Comparison of ENCODE assay signal across 7 mouse cellular contexts in the genomic region with DNA sequence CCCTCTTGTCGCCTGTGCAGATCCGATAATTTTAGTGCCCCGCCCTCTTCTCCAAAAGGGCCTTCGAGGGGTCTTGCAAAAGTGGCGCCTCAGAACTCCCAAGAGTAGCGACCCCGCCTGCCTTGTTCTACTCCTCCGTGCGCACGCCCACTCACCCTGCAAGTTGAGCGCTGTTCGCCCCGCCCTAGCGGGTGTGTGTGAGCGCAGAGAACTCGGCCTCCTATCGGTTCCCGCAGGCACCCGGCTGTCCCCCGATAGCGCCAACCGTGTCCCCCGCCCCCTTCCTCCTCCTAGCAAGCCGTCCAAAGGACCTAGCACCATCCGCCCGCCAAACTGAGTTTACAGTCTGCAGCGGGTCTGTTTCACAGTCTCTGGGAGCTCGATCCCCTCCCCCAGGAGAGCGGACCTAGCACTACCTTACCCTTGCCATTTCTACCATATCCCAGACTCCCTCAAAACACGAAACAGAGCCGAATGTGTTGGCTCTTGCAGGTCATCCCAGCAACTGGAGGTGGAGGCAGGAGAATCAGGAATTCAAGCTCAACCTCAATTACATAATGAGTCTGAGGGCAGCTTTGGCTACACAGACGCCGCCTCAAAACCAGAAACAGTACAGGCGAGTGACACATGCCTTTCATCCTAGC. TPM values are rescaled to one million over a fixed set of nuclear protein-coding genes. Genes with fewer than 3 reads are reported as not detected.
DNase-seq lines count a peak whose midpoint lies in the region; ATAC-seq lines count a peak whose summit lies in the region.

No protein-coding gene starts in this region.

- peak; percentile 87 for ATAC-seq in inflammation-experienced regulatory T-cells, adult 6 months
- ATAC-seq in megakaryocyte-erythroid progenitor cell, adult 5-6 weeks (replicated peaks; ENCODE audit: low FRiP score, low TSS enrichment, poor library complexity, severe bottlenecking) = peak; percentile 91

- intact Hi-C loops in left cerebral cortex, postnatal 36 days (cut with DNase I) = loop anchor here (5.0 kb wide), 1 partner anchor 90 kb away; a partner anchor contains a TSS

- peak; percentile 36 for DNase-seq in adipocyte (ENCODE audit: low spot score)
- peak; percentile 43 to 63 for DNase-seq in cerebellum, postnatal 36 days
- DNase-seq in gastrocnemius, postnatal 10 days = peak; percentile 62
- peak; percentile 76 to 80 for DNase-seq in left cerebral cortex, postnatal 36 days (ENCODE audit: low spot score in 2 of 2)
- peak; percentile 60 for DNase-seq in right cerebral cortex, postnatal 4 days

RNA-seq across cellular contexts. Expression of a gene that starts 0.8 kb away (rescaled TPM):
- 1 to 10 TPM; 3.8 to 5.5 TPM for total RNA-seq in gastrocnemius, postnatal 10 days (2021)
- polyA plus RNA-seq in inflammation-experienced regulatory T-cells, adult 6 months (2017; shearing (Covaris generic)) = under 1 TPM in 2 of 3 experiments, not detected in 1; 0.31 to 0.38 TPM
- total RNA-seq in left cerebral cortex, postnatal 36 days (2021) = 10 to 100 TPM in 1 of 2 experiments, 1 to 10 TPM in 1; 7.7 to 11.6 TPM
- 109 and 131 TPM in 2 replicates for total RNA-seq in megakaryocyte-erythroid progenitor cell, adult 5-6 weeks (2014; fragmentation: Nextera tagmentation)
- 35.2 and 48.6 TPM in 2 replicates for total RNA-seq in megakaryocyte-erythroid progenitor cell, adult 5-6 weeks (2017)

RNA-seq across cellular contexts. Expression of a gene that starts 7.0 kb away (rescaled TPM):
- 1 to 10 TPM; 3.1 to 3.6 TPM for total RNA-seq in gastrocnemius, postnatal 10 days (2021)
- 1 to 10 TPM; 3.6 to 6.2 (median 4.9) TPM for polyA plus RNA-seq in inflammation-experienced regulatory T-cells, adult 6 months (2017; shearing (Covaris generic))
- 10 to 100 TPM; 14.8 to 15.2 TPM for total RNA-seq in left cerebral cortex, postnatal 36 days (2021)
- total RNA-seq in megakaryocyte-erythroid progenitor cell, adult 5-6 weeks (2014; fragmentation: Nextera tagmentation) = 4.1 and 9.1 TPM in 2 replicates
- 1.2 and 4.8 TPM in 2 replicates for total RNA-seq in megakaryocyte-erythroid progenitor cell, adult 5-6 weeks (2017)

RNA-seq across cellular contexts. Expression of a gene that starts 25.7 kb away (rescaled TPM):
- total RNA-seq in gastrocnemius, postnatal 10 days (2021) = 1 to 10 TPM; 2.3 to 3.3 TPM
- polyA plus RNA-seq in inflammation-experienced regulatory T-cells, adult 6 months (2017; shearing (Covaris generic)) = 1 to 10 TPM in 1 of 3 experiments, under 1 TPM in 2; 0.26 to 1.2 (median 0.45) TPM
- total RNA-seq in left cerebral cortex, postnatal 36 days (2021) = 100 to 1,000 TPM; 193 to 201 TPM
- total RNA-seq in megakaryocyte-erythroid progenitor cell, adult 5-6 weeks (2014; fragmentation: Nextera tagmentation) = not detected in 2 replicates
- total RNA-seq in megakaryocyte-erythroid progenitor cell, adult 5-6 weeks (2017) = not detected in 2 replicates

RNA-seq across cellular contexts. Expression of a gene that starts 26.7 kb away (rescaled TPM):
- total RNA-seq in gastrocnemius, postnatal 10 days (2021) = under 1 TPM; 0.47 to 0.75 TPM
- not detected for polyA plus RNA-seq in inflammation-experienced regulatory T-cells, adult 6 months (2017; shearing (Covaris generic))
- total RNA-seq in left cerebral cortex, postnatal 36 days (2021) = 1 to 10 TPM; 1.7 to 2.5 TPM
- not detected in 2 replicates for total RNA-seq in megakaryocyte-erythroid progenitor cell, adult 5-6 weeks (2014; fragmentation: Nextera tagmentation)
- not detected in 2 replicates for total RNA-seq in megakaryocyte-erythroid progenitor cell, adult 5-6 weeks (2017)

RNA-seq across cellular contexts. Expression of a gene that starts 35.2 kb away (rescaled TPM):
- 10 to 100 TPM; 13.0 to 16.9 TPM for total RNA-seq in gastrocnemius, postnatal 10 days (2021)
- 10 to 100 TPM in 1 of 3 experiments, 1 to 10 TPM in 2; 8.8 to 11.1 (median 9.7) TPM for polyA plus RNA-seq in inflammation-experienced regulatory T-cells, adult 6 months (2017; shearing (Covaris generic))
- 10 to 100 TPM; 32.8 to 38.5 TPM for total RNA-seq in left cerebral cortex, postnatal 36 days (2021)
- total RNA-seq in megakaryocyte-erythroid progenitor cell, adult 5-6 weeks (2014; fragmentation: Nextera tagmentation) = 9.1 and 11.4 TPM in 2 replicates
- total RNA-seq in megakaryocyte-erythroid progenitor cell, adult 5-6 weeks (2017) = 4.1 and 8.5 TPM in 2 replicates

Comparison
In these comparisons a context has a peak if more than half of its experiments do, and no peak if none do; other contexts are left out.
1. Peak in every context shown above with its lines: DNase-seq and ATAC-seq.
2. RNA of a gene that starts 25.7 kb away (total RNA-seq): 193 to 201 TPM in left cerebral cortex, postnatal 36 days; 2.3 to 3.3 TPM in gastrocnemius, postnatal 10 days and not detected in megakaryocyte-erythroid progenitor cell, adult 5-6 weeks; every median in the first group is over 10 times any median in the second.